Mouse (Mus musculus) layer of hippocampus, adult 9-11 months (tissue): Measurements from ENCODE around the gene Nfx1.

Experiments used
- DNase-seq: peaks from one replicate; pipeline ENCODE4 v3.0.0; 2022

Nfx1 gene

GRCm38 (mm10) chr4:41047524-41048271 is 77.0 kb downstream of the Nfx1 start, which contains the start of gene Aqp7:
TSS of gene Aqp7 (minus strand) at chr4:41048139.
- no peak for DNase-seq

GRCm38 (mm10) chr4:41048926-41049325 is 78.2 kb downstream of the Nfx1 start:
- DNase-seq, result no peak

GRCm38 (mm10) chr4:41050726-41051675 is 80.3 kb downstream of the Nfx1 start:
- DNase-seq, result peak; percentile 60

GRCm38 (mm10) chr4:41051781-41052180 is 81.1 kb downstream of the Nfx1 start:
- no peak for DNase-seq

GRCm38 (mm10) chr4:41055111-41055510 is 84.4 kb downstream of the Nfx1 start:
- DNase-seq, result no peak

- DNase-seq, result no peak
Observed at GRCm38 (mm10) chr4:41056253-41056652, 85.5 kb downstream of the Nfx1 start.

GRCm38 (mm10) chr4:41056742-41057332 is 86.1 kb downstream of the Nfx1 start:
- DNase-seq, result no peak

GRCm38 (mm10) chr4:41057361-41057760 is 86.7 kb downstream of the Nfx1 start:
- no peak for DNase-seq

GRCm38 (mm10) chr4:41063351-41063750 is 92.6 kb downstream of the Nfx1 start:
- DNase-seq, result no peak

GRCm38 (mm10) chr4:41063894-41064673 is 93.4 kb downstream of the Nfx1 start:
- no peak for DNase-seq

- DNase-seq, result no peak
Observed at GRCm38 (mm10) chr4:41065196-41065595, 94.5 kb downstream of the Nfx1 start.

GRCm38 (mm10) chr4:41071500-41072429 is 101.1 kb downstream of the Nfx1 start:
- DNase-seq, result no peak

- peak; percentile 41 for DNase-seq
Observed at GRCm38 (mm10) chr4:41073008-41073817, 102.5 kb downstream of the Nfx1 start.

GRCm38 (mm10) chr4:41074461-41074860 is 103.8 kb downstream of the Nfx1 start:
- no peak for DNase-seq
